Mouse (Mus musculus) heart, adult 8-10 months (tissue): Measurements from ENCODE around the gene B4galt5. TPM values are rescaled to one million over a fixed set of nuclear protein-coding genes. Genes with fewer than 3 reads are reported as not detected.
"Not testable (repeated sequence)": the region's sequence is repeated elsewhere in the genome, so short reads cannot be mapped to it uniquely, and the experiment has no call there.

Experiments
- DNase-seq: peaks from one replicate; pipeline ENCODE4 v3.0.0; 2022; ENCODE audit warnings: low spot score
- total RNA-seq, 4 experiments: library from RNA; stranded (reverse); gene quantifications; 2 replicates each; pipeline ENCODE4 v1.2.4; 2022

The B4galt5 gene
- total RNA-seq = 10 to 100 TPM in 3 of 4 experiments, 1 to 10 TPM in 1; 8.9 to 12.8 (median 11.6) TPM

DNA sequence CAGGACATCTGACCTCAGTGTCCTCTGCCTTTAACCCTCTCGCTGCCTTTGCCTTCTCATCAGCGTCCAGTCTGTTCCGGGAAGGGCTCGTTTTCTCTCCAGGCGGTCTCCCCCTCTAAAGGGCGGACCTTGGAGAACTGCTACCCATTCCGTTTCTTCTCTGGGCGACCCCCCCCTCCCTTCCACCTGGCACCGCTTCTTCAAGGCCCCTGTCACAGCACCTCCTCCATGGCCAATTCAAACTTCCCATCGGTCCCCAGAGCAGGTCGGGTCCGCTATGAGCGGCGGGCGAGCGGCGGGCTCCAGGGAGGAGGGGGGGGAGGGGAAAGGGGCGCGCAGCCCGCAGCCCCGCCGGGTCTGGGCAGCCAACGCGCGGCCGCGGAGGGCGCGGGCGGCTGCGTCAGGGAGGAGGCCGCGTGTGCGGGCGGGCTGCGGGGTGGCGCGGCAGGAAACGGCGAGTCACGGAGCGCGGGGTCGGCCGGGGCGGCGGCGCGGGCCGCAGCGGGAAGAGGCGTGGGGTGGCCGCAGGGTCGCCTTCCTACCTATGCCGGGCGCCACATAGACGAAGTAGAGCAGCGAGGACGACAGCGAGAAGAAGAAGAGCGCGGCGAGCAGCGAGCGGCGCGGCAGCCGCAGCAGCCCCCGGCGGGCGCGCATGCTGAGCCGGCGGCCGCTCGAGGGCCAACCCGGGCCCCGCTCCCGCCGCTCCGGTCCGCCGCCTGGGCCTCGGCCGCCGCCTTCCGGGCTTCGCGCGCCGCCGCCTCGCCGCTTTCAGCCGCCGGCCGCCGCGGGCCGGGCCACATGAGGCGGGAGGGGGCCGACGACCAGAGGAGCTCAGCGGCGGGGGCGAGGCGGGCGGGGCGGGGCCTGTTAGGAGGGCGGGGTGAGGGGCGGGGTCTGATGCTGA is at the start of gene B4galt5:
TSS of gene B4galt5 (minus strand) at position 808 of the 907 bp plus-strand sequence.
- DNase-seq = no peak

- not testable (repeated sequence) for DNase-seq
Observed at GRCm38 (mm10) chr2:167396420-167396819, 47.4 kb upstream of the B4galt5 start.

DNA sequence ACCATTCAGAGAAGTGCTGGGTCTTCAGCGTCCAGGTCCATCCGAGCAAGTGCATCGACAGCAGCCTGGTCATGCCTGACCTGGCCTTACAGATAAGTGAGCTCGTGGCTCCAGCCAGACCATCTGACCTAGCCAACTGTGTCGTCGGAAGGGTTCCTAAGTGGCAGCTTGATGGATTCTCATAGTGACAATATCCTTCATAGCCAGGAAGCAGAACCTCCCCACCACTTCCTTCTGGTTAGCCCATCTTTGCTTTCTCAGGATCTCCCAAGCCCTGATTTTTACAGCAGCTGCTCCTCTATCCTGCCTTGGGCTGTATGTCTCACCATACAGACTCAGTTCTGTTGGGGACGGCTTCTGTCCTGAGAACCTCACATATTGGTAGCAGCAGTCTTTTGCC is 45.4 kb upstream of the B4galt5 start:
- DNase-seq = no peak

DNA sequence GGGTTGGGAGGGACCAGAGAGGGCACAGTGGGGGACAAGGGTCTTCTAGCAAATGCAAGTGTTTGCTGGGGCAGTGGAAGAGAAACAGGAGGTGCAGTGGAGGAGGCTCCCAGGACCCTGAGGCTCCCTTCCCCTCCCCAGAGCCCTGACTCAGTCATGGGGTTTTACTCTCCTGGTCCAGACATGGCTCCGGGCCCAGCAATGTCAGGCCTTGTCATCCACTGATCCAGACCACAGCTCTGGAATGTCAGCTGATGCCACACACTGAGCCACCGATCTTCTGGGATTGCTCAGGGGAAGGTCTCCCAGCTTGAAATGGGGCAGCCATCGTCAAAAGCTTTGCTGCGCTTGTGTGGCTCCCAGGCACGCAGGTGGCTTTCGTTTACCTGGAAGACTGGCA is 38.0 kb upstream of the B4galt5 start:
- no peak for DNase-seq

GRCm38 (mm10) chr2:167386456-167386855 is 37.5 kb upstream of the B4galt5 start:
- peak; percentile 58 for DNase-seq

- peak; percentile 87 for DNase-seq
Observed at GRCm38 (mm10) chr2:167383666-167384083, 34.7 kb upstream of the B4galt5 start.

- no peak for DNase-seq
Observed at GRCm38 (mm10) chr2:167382389-167382788, 33.4 kb upstream of the B4galt5 start.

- no peak for DNase-seq
Observed at GRCm38 (mm10) chr2:167381596-167381995, 32.6 kb upstream of the B4galt5 start.

DNA sequence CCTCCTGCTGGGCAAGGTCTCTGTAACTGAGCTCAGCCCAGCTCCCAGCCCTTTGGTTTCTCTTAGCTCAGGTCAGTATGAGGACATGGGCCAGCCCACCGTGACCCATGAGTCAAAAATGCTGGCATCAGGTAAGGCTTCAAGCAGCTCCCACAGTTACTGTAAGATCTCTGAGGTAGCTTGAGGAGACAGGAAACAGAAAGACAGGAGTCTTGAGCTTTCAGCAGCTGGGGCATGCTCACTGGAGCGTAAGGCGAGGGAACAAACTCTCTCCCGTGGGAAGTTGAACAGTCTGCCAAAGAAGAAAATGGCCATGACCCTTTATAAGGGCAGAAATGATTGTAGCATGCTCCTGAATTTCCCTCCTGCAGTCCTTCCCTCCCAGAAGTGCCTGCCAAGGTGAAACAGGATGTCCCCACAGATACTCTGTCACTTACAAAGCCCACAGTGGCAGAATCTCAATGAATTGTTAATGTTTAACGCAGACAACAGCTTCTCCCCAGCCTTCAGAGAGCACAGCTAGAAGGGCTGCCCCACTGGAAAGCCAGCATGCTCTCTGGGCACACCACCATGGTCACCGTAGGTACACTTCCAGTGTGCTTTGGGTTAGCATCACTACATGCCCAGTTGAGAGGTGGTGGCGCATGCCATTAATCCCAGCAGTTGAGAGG is 31.8 kb upstream of the B4galt5 start:
- no peak for DNase-seq

DNA sequence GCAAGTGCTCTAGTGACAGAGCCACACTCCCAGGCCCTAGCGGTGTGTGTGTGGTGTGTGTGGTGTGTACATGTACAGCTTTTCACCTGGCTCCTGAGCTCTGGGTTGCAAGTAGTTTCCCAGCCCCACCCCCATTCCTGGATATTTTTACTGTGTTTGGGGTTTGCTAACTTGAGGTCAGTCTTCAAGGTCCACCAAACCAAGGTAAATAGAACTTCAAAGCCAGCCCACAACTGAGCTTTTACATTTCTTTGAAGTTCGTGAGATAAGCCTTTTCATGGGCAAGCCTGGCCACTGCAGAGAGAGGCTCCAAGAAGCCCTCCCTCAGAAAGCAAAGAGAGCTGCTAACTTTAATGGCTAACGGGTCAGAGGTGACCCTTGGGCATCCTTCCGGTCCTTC is 30.0 kb upstream of the B4galt5 start:
- no peak for DNase-seq

- no peak for DNase-seq
Observed at GRCm38 (mm10) chr2:167377697-167378096, 28.7 kb upstream of the B4galt5 start.

DNA sequence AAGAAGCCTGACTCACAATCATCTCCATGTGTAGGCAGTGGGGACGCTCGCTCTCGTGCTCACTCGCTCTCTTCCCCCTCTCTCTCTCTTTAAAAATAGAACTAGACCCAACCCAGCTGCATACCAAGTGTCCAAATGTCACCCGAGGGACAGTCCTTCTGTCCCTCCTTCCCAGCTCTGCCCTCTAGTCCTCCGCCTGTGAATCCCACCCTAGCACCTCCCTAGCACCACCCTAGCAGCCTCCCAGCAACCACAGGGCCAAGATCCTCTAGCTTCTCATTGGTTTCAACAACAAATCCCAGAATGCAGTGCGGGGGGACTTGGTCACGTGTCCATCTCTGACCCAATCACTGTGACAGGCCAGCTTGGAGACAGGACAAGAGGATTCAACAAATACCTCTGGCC is 27.2 kb upstream of the B4galt5 start:
- DNase-seq = peak; percentile 60

- no peak for DNase-seq
Observed at GRCm38 (mm10) chr2:167375688-167376087, 26.7 kb upstream of the B4galt5 start.

GRCm38 (mm10) chr2:167375135-167375534 is 26.2 kb upstream of the B4galt5 start:
- peak; percentile 36 for DNase-seq

- no peak for DNase-seq
Observed at GRCm38 (mm10) chr2:167374191-167374805, 25.3 kb upstream of the B4galt5 start.

- DNase-seq = no peak
Observed at GRCm38 (mm10) chr2:167373266-167373665, 24.3 kb upstream of the B4galt5 start.

DNA sequence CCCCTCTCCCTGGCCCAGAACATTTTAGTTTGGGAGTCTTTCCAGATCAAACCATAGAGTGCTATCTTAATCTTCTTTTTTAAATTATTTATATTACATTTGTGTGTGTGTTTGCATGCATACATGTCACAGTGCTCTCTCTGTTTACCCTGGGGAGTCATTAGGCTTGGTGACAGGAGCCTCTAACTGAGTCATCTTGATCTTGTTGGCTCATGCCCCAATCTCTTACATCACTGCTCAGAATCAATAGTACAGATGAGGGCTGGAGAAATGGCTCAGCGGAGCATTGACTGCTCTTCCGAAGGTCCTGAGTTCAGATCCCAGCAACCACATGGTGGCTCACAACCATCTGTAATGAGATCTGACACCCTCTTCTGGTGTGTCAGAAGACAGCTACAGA is 22.5 kb upstream of the B4galt5 start:
- DNase-seq = no peak

DNA sequence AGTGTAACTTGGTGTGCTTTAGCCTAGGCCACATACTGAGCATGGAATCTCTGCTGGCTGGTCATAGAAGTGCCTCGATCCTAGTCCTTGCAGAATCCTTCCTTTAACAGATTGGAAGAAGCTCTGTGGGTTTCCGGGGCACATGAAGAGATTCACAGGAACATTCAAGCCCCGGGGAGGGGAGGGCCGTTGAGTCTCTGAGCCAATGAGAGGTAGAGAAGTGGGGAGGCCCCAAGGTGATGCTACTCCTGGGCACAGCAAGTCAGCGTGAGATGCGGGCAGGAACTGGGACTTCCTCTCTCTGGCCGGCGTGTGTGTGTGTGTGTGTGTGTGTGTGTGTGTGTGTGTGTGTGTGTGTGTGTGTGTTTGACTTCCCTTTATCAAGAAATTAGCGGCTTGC is 19.3 kb upstream of the B4galt5 start:
- no peak for DNase-seq

- DNase-seq = no peak
Observed at GRCm38 (mm10) chr2:167367777-167368281, 18.8 kb upstream of the B4galt5 start.

DNA sequence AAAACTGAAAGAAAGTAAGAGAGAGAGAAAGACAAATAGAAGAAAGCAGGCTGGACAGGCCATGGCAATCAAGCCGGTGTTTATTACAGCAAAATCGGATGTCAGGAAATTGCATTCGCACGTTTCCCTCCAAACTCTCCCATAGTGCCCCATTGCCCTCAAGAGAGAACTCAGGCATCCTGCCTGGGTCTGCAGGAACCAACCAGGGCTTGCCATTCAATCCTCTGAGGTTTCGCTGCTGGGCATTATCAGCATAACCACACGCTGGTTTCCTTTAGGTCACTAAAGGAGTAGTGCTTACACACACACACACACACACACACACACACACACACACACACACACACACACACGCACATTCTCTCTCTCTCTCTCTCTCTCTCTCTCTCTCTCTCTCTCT is 18.3 kb upstream of the B4galt5 start:
- DNase-seq = no peak

DNA sequence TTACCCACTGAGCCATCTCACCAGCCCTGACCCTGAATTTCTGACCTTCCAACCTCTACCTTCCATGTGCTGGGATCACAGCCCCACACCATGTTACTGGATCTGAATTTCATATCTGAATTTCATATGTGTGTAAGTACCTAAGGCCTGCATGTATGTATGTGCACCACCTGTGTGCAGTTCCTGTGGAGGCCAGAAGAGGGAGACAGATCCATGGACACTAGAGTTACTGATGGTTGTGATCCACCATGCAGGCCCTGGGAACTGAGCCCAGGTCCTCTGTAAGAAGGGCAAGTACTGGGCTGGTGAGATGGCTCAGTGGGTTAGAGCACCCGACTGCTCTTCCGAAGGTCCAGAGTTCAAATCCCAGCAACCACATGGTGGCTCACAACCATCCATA is 16.1 kb upstream of the B4galt5 start:
- DNase-seq = no peak
